Mouse (Mus musculus) MEL (cell line): ENCODE data around the gene Gm20425.

ENCODE experiments used
- CTCF ChIP-seq, 3 experiments: IDR thresholded peaks in 2 of 3; conservative IDR thresholded peaks in 1 of 3; 2 replicates each; pipeline ENCODE4 v1.5.1; 2011 to 2012; ENCODE audit warnings: low read length in 3 of 3, low read depth in 2 of 3, mild to moderate bottlenecking in 2 of 3, improper control_type of control experiment in 1 of 3, inconsistent platforms in 1 of 3, mixed read lengths in 1 of 3, moderate library complexity in 1 of 3; ENCODE audit not compliant: control insufficient read depth in 1 of 3, insufficient read depth in 1 of 3, poor library complexity in 1 of 3, severe bottlenecking in 1 of 3
- MEF2A ChIP-seq: IDR thresholded peaks from 2 replicates; pipeline ENCODE4 v1.6.1; 2014; ENCODE audit warnings: low read depth, mild to moderate bottlenecking, inconsistent platforms, low read length, improper control_type of control experiment; ENCODE audit not compliant: poor library complexity, insufficient replicate concordance, severe bottlenecking; ENCODE audit errors: extremely low read depth
- MXI1 ChIP-seq: IDR thresholded peaks from 2 replicates; pipeline ENCODE4 v1.6.1; 2011; ENCODE audit warnings: mild to moderate bottlenecking, low read depth, low read length, improper control_type of control experiment
- NELFE ChIP-seq: IDR thresholded peaks from 2 replicates; pipeline ENCODE4 v1.6.1; 2011; ENCODE audit warnings: low read depth, low read length, improper control_type of control experiment
- POLR2A ChIP-seq, 2 experiments: IDR thresholded peaks; 2 replicates each; pipeline ENCODE4 v1.6.1; 2011 to 2012; ENCODE audit warnings: low read length in 2 of 2, mild to moderate bottlenecking in 2 of 2, control low read depth in 1 of 2, improper control_type of control experiment in 1 of 2, low read depth in 1 of 2, moderate library complexity in 1 of 2; ENCODE audit not compliant: control insufficient read depth in 1 of 2, insufficient read depth in 1 of 2, poor library complexity in 1 of 2
- POLR2AphosphoS2 ChIP-seq: IDR thresholded peaks from 2 replicates; pipeline ENCODE4 v1.6.1; 2011; ENCODE audit warnings: low read length, improper control_type of control experiment
- SMC3 ChIP-seq: IDR thresholded peaks from 2 replicates; pipeline ENCODE4 v1.6.1; 2011; ENCODE audit warnings: low read depth, low read length, improper control_type of control experiment
- TCF12 ChIP-seq: IDR thresholded peaks from 2 replicates; pipeline ENCODE4 v1.6.1; 2014; ENCODE audit warnings: low read depth, mild to moderate bottlenecking, inconsistent platforms, low read length, improper control_type of control experiment, moderate library complexity
- UBTF ChIP-seq: IDR thresholded peaks from 2 replicates; pipeline ENCODE4 v1.6.1; 2012; ENCODE audit warnings: low read depth, mild to moderate bottlenecking, inconsistent platforms, low read length, improper control_type of control experiment, moderate library complexity, borderline replicate concordance; ENCODE audit not compliant: insufficient read depth
- ZKSCAN1 ChIP-seq: IDR thresholded peaks from 2 replicates; pipeline ENCODE4 v1.6.1; 2012; ENCODE audit warnings: low read depth, mild to moderate bottlenecking, inconsistent platforms, low read length, improper control_type of control experiment, moderate library complexity

DNA sequence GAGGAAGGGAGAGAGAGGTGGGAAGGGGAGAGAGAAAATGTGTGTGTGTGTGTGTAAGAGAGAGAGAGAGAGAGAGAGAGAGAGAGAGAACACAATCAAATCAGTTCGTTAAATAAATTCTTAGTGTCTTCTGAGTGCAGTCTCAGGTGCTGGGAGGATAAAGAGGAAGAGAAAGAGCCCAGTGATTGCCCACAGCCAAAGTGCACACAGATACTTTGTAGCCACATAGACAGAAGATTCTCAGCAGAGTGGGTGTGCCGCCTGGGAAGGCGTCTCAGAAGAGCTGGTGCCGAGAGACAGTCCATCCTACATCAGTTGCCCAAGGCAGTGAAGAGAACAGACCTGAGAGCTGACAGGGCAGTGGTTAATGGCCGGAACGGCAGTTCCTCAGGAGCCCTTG lies 15.8 kb downstream of the Gm20425 start:
- no peak for TF ChIP-seq TCF12
- TF ChIP-seq UBTF, result no peak
- no peak for TF ChIP-seq POLR2AphosphoS2
- TF ChIP-seq POLR2A (IDR thresholded peaks at IDR 0.05; ENCODE audit: control insufficient read depth in 1 of 2, insufficient read depth in 1 of 2, low read depth in 1 of 2, low read length in 2 of 2, poor library complexity in 1 of 2), result no peak
- TF ChIP-seq NELFE, result no peak
- TF ChIP-seq CTCF (IDR thresholded peaks at IDR 0.05 in 2 of 3, conservative IDR thresholded peaks at IDR 0.05 in 1 of 3; ENCODE audit: control insufficient read depth in 1 of 3, insufficient read depth in 1 of 3, low read depth in 2 of 3, low read length in 3 of 3, poor library complexity in 1 of 3, severe bottlenecking in 1 of 3), result no peak
- TF ChIP-seq SMC3, result no peak
- TF ChIP-seq ZKSCAN1, result no peak
- no peak for TF ChIP-seq MXI1
- TF ChIP-seq MEF2A, result no peak
